Mouse (Mus musculus) cerebellum, postnatal 4 days (tissue): ENCODE results near the gene Ppp3r2.
A peak's percentile ranks its signal among the peaks of the same experiment; 100 is the strongest.

Source experiments
- DNase-seq, 2 experiments: peaks; one replicate each; pipeline ENCODE4 v3.0.0; 2022; ENCODE audit warnings: low spot score in 2 of 2, mixed read lengths in 1 of 2

Ppp3r2 gene

DNA sequence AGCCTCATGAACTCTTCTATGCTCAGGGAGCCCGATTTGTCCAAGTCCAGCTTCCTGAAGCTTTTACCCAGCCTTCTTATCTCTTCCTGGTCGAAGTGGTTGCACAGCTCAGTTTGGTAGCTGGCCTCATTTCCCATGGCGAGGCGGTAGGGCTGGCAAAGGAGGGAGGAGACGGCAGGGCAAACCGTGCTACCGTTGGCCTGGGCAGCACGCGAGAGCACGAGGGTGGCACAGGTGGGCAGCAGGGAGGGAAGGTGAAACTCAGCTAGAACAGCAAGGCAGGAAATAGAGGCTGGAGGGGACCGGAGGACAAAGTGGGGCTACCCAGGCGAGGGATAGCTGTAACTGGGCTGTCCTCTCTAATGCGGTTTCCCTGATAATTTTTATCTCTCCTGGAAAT lies at the start of gene Ppp3r2:
Gene Ppp3r2 (minus strand): TSS at position 213 of the 400 bp plus-strand sequence.
- no peak for DNase-seq

DNA sequence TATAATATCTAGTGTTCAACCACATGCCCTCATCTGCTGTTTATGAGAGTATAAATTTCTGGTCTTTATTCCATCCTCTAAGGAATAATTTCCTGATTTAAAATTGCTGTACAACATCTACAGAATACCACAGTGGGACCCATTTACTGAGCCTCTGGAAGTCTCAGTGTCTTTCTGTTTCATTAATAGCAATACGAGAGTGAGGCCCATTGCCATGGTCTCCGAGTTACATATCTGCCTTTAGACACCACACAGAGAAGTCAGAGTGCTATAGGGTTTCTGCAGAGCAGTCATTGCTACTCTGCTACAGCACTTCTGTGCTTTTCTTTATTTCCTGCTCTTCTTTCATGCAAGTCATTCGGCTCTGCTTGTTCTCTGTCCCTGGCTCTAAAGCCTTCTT lies 47.5 kb upstream of the Ppp3r2 start:
- no peak for DNase-seq

DNA sequence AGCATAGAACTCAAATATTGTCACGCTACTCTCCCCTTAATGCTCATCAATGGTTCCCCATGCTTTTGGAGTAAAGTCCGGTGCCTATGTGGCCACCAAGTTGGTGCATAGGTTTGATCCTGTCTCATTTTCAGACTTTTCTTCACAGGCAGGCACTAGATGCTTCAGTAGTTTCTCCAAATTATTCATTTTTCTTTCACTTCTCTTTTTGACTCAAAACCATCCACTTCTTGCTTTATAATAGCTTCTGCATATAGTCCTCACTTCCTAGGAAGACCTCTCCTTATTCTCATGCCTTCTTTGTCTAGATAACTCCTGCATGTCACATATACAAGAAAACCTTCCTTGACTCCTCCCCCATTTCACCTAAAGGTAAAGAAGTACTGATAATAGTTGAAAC lies 42.1 kb upstream of the Ppp3r2 start:
- DNase-seq, result no peak

DNA sequence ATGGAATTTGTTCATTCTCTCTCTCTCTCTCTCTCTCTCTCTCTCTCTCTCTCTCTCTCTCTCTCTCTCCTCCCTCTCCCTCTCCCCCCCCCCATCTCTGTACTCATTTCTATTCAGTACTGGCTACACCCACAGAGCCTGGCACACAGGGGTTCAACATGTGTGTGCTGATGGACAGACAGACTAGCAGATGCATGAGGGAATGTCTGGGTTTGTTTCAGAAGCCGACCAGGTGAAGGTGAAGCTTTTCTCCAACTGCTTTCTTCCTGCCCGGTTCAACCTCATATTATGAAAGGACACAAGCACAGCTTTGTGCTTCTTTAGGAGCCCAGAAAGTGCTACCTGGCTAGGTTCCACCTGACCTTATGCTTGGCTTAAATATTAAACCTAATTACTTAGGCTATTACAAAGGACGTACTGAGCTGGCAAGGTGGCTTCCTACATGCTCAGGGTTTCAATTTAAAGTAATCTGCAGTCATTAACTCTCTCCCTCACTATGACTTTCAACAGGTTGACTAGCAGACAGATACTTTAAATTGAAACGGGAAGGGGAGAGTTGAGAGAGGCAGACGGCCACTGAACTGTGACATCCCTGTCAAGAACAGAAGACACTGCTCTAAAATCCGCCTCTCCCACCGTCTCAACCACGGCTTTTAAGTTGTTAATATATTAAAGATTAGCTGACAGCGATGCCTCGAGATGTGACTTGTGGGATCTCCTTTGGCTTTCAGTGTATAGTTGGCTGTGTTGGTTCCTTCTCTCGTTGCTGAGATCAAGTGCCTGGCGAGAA lies 9.8 kb upstream of the Ppp3r2 start:
- DNase-seq, result no peak

DNA sequence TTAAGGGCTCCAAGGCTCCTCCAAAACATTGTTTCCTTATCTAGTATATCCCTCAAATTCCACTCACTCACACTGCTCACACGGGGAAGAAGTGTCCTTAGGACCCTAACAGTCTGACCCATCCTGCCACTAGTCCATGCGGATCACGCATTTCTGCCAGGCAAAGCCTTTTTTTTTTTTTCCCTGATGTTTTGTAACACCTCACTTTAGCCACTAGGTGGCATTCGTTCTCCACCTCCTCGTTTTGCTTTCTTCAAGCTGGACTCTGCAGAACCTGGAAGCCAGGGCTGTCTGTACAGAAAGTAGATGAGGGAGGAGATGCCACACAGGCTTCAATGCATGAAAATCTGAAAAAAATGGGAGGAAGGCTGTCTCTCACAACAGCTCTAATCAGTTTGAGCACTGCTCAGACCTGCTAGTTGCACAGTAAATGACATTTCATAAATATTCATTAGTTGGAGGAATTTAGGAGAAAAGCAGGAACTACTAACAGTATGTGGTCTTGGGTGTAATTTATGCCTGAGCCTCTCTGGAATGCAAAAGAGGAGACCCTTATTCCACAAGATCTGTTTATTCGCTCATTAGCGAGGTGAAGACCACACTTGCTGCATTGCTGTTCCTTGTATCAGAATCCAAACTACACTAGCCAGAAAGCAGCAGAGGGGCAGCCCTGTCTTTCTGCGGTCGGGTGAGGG lies 6.9 kb upstream of the Ppp3r2 start:
- peak in 1 of 2 experiments; percentile 45 for DNase-seq

DNA sequence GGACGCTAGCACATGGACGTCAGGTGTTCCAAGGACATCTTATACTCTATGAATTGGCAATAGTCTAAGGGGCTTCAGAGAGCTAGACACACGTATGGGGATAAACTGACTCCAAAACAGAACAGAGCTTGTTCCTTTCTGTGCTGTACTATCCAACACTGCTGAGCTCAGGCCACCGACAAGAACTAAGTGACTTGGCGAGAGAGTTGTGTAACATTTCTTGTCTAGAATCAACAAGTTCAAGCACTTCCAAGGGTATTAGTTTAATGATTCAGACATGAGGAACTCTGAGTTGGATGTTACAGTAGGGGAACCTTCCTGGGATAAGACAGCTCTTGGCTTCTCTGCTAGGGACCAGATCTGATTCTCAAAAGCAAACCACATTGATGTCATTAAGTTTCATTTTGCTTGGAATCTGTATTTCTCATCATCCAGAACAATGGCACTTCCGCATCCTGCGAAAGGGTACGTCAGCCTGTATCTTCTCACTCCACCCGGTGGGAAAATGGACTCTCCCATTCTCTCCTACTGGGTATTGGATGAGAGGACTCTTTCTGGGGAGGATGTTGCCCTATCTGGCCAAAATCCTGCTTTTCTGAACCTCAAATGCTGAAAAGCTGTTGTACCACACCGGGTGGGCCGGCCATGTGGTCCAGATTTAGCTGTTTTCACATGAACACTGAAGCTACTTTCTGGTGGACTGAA lies 1.5 kb downstream of the Ppp3r2 start:
- no peak for DNase-seq

DNA sequence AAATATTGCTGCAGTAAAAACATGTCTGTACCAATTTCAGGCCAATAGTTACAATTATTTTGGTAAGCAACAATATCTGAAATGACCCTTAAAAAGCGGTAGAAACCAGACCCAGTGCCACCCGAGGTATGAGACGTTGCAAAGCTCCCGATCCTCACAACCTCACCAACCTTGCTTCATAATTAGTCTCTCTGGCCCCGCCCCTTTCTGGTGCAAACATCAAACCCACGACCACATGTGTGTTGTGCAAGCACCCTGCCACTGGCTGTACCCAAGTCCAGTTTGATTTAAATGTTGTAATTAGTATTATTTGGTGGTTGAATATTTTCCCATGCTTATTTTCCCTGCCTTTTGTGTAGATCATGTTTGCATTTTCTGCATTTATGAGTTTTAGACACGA lies 5.0 kb downstream of the Ppp3r2 start:
- DNase-seq, result no peak

DNA sequence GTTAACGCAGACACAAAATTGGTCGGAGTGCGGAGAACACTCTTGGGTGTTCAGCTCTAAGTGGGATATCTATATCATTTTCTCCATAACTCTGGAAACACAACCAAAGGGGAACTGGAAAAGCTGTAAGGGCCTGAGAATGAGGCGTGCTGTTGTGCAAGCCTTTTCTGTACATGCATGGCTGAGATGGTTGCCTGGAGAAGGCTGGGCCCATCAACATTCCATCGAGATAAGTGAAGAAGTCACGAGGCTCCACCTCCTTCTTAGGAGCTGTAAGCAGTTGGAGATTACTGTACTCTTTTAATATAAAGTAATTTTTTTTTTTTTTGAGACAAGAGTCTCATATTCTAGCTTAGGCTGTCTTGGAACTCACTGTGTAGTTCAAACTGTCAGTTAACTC lies 5.8 kb downstream of the Ppp3r2 start:
- no peak for DNase-seq

DNA sequence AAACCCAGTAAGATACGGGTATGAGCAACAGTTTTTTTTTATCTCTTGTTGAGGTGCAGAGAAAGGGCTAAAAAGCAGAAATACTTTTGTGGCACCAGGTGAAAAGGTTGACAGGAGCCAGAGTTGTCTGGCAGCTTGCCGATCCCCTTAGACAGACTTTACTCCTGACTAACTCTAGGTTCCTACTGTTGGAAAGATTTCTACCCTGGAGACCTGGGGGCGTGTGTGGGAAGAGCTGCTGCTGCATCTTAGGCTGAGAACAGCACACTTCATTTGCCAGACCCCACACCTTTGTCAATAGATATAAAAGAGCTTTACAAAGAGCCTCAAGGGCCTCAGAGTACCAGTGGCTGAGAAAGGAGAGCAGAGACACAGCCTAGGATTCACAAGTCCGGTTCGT lies 17.0 kb downstream of the Ppp3r2 start:
- DNase-seq, result no peak

DNA sequence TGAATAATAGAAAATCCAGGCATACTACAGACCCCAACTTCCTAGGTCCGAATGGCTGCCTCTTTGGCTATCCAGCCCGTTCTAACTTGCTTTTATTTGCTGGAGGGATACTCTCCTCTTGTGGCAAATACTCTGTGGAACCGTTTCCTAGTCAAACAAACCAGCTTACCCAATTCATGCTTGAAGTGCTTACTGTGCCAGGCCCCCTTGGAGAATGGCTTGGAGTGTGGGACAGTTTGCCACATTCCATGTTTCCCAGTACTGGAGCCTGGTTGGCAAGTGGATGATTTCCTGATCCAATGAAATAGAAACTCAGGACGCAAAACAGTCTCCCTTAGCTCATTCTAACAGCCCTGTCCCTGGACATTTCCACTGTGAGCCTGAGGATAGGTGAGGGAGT lies 19.6 kb downstream of the Ppp3r2 start:
- no peak for DNase-seq

DNA sequence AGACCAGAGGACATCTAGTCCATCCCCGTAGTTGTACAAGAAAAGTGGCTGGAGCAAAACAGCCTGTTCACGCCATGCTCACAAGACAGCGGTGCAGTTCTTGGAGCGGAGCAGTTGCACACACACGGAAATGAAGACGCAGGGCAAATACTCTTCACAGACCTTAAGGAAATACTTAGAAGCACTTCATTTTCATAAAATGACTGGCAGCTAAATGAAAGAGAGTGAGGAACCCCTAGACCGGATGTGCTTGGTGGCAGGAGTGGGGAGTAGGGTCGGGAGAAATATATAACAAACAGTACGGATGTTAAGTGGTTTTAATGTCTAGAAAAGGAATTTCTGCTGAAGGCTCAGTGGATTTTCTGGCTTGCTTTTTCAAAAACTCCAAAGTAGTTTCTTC lies 20.2 kb downstream of the Ppp3r2 start:
- DNase-seq, result no peak

DNA sequence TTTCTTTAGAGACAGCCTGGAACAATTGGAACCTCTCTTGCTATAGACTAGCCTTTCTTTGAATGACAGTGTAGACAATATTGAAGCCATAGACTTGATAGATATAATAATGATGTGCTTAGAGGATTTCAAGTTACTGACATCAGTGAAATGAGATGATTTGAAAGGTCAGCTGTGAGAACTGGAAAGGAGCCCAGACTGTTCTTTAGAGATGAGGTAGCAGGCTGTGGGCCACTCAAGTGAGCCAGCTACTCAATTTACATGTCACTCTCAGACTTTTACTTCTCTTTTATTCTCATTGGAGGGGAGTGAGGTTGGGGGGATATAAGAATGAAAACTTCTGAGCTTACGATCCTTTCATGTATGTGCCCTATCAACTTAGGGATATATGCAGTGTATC lies 22.4 kb downstream of the Ppp3r2 start:
- DNase-seq, result no peak

DNA sequence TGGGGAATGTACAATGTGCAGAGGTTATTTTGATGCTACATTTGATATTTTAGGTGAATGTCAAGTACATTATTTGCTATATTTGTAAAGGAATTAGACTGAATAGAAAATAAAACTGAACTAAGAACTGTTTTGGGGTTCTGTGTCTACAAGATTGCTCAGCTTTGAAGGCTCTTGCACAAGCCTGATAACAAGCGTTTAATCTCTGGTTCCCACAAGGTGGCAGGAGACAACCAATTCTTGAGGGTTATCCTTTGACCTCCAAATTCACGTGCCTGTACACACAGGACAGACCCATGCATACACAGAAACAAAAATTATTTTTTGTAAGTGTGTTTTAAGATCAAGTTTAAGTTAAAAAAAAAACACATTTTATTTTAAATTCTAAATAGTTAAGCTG lies 41.9 kb downstream of the Ppp3r2 start:
- DNase-seq, result no peak

DNA sequence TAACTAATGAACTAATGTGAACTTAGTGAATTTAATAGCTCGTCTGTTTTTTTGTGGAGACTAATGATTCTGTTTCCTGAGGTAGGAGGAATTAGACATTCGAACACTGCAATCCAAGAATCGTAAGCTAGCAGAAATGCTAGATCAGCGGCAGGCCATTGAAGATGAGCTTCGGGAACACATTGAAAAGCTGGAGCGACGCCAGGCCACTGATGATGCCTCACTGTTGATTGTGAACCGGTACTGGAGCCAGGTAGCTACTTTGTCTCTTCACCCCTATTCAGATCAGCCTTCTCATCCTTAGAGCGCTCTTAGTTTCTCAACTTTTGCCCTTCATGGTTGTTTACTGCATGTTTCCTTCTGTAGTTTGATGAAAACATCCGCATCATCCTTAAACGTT lies 44.0 kb downstream of the Ppp3r2 start:
- no peak for DNase-seq

DNA sequence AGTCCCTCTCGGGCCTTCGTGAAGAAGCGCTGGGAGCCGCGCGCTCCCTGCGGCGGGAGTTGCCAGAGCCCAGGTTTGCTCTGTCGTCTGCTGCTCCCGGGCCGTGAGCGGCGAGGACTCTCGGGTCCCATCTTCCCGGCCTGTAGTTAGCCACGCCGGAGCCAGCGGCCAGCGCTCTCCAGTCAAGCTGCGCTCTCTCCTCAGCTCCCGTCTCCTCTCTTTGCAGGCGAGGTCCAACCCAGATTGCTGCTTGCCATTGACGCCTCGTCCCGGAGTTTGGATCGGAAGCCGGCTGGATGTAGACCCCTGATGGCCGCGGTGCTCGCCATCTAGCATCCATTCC lies 49.7 kb downstream of the Ppp3r2 start:
- DNase-seq, result peak in 1 of 2 experiments; percentile 23

DNA sequence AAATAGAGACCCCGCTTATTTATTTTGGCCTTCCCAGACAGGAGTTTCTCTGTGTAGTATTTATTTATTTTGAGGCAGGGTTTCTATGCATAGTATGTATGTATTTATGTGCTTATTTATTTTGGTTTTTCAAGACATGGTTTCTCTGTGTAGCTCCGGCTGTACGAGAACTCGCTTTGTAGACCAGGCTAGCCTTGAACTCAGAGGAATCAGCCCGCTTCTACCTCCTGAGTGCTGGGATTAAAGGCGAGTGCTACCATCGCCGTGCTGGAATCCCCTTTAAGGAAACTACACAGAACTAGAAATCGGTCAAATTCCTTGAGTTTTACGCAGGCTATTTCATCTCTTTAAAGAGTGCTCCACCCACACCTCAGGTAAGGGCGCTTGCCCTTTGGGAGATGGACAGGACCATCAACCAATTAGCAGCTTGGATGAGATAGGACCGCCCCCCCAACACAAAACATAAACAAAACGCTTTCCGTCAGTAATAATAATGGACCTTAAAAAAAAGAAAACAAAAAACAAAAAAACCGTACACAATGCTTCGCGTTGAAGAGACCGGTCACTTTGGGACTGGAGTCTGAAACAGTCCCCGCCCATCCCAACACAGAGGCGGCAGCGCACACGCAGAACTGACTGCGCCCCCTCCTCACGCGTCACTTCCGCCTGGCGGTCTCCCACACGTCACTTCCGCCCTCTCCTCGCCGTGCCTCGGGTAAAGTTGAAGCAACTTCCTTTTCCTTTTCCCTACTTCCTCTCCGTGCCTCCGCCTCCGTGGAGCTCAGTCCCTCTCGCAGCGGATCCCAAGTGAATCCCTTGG lies 50.3 kb downstream of the Ppp3r2 start, which contains the start of gene Rnf20:
Gene Rnf20 (plus strand): TSS at position 688 of the 820 bp plus-strand sequence.
- DNase-seq, result peak; percentile 88 to 94

DNA sequence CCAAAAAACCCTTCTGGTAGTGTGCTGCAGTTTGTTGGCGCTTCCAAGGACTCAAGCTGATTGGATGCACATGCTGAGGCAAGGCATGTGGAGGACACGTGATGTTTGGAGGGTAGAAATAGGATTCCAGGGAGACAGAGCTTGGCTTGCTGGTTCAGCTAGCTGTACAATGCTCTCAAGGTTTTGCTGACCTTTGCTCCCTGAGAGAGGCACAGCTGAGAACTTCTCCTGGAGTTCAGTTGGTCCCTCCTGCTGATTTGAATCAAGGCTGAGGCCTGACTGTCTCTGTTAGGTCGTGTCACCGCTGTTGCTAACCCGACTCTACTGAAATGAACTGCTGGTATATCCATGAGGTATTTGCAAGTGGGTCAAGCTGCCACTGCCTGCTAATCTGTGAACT lies 52.9 kb downstream of the Ppp3r2 start:
- DNase-seq, result no peak
